Mouse (Mus musculus) kidney, postnatal 0 days (tissue): Measurements from ENCODE around the gene Eml6. TPM values are rescaled to one million over a fixed set of nuclear protein-coding genes. Genes with fewer than 3 reads are reported as not detected.
"Not testable (repeated sequence)": the region's sequence is repeated elsewhere in the genome, so short reads cannot be mapped to it uniquely, and the experiment has no call there.

ENCODE experiments used
- ATAC-seq: fragments of 200-750 bp; cut with Nextera tagmentation; replicated peaks from 2 replicates; pipeline ENCODE4 v1.8.0; 2017; ENCODE audit warnings: low read depth, moderate number of reproducible peaks, moderate TSS enrichment, moderate library complexity; ENCODE audit not compliant: low FRiP score
- DNase-seq: peaks from one replicate; pipeline ENCODE4 v3.0.0-alpha.2; 2016; ENCODE audit warnings: low spot score
- H3K27ac ChIP-seq: fragments of 300-500 bp; sonication (generic); 2 replicates; pipeline ENCODE4 v1.5.1; 2014; ENCODE audit warnings: mild to moderate bottlenecking
- H3K27me3 ChIP-seq: fragments of 300-500 bp; sonication (generic); 2 replicates; pipeline ENCODE4 v1.6.1; 2014; ENCODE audit warnings: low read length, mixed read lengths; ENCODE audit not compliant: insufficient read depth
- H3K36me3 ChIP-seq: fragments of 300-500 bp; sonication (generic); 2 replicates; pipeline ENCODE4 v1.6.1; 2014; ENCODE audit warnings: low read length, mixed read lengths; ENCODE audit not compliant: insufficient read depth
- H3K4me1 ChIP-seq: fragments of 300-500 bp; sonication (generic); replicated peaks from 2 replicates; pipeline ENCODE4 v1.6.1; 2014; ENCODE audit warnings: antibody characterized with exemption, low read length, mixed read lengths; ENCODE audit not compliant: insufficient read depth
- H3K4me2 ChIP-seq: fragments of 300-500 bp; sonication (generic); 2 replicates; pipeline ENCODE4 v1.6.1; 2014; ENCODE audit warnings: mild to moderate bottlenecking, low read length, moderate library complexity, mixed read lengths
- H3K4me3 ChIP-seq: fragments of 300-500 bp; sonication (generic); replicated peaks from 2 replicates; pipeline ENCODE4 v1.5.1; 2014; ENCODE audit warnings: low read depth, low read length
- H3K9ac ChIP-seq: fragments of 300-500 bp; sonication (generic); 2 replicates; pipeline ENCODE4 v1.6.1; 2014; ENCODE audit warnings: low read depth, low read length
- H3K9me3 ChIP-seq: fragments of 300-500 bp; sonication (generic); replicated peaks from 2 replicates; pipeline ENCODE4 v1.6.1; 2016; ENCODE audit warnings: low read length, inconsistent platforms, mixed read lengths
- CTCF ChIP-seq: IDR thresholded peaks from 2 replicates; pipeline ENCODE4 v1.5.1; 2016; ENCODE audit warnings: antibody characterized with exemption, low read depth, mild to moderate bottlenecking, moderate library complexity
- WGBS: fragments of 180-500 bp; shearing (Covaris S2); extraction: QIAGEN DNeasy Blood & Tissue Kit; methylation state at CpG from one replicate; pipeline ENCODE4 v1.1.7; 2014; 5-methylcytosine and 5-hydroxymethylcytosine counted together
- polyA plus RNA-seq: library from polyadenylated mRNA; unstranded; fragments of >200 nt; fragmentation: Nextera tagmentation; extraction: Ambion mirVana; gene quantifications from 2 replicates; pipeline ENCODE4 v1.2.1, GENCODE M21; 2015

Gene Eml6
- polyA plus RNA-seq, 1 experiment from 2014 or later, result 1.2 TPM

- WGBS, result 96% methylated on average over 1 of the region's 1 CpGs
These were observed 199.8 kb downstream of the Eml6 start for GRCm38 (mm10) chr11:29826001-29826400.

GRCm38 (mm10) chr11:29825271-29825718 is 200.5 kb downstream of the Eml6 start, which contains the start of gene 4931440F15Rik:
4931440F15Rik (minus strand) TSS chr11:29825668.
- not testable (repeated sequence) for H3K4me1 ChIP-seq, H3K9me3 ChIP-seq, H3K9ac ChIP-seq, H3K27ac ChIP-seq, DNase-seq, H3K27me3 ChIP-seq, H3K4me3 ChIP-seq, H3K36me3 ChIP-seq
- peak; percentile 51; the same call in 1 of the 2 replicates for ATAC-seq
- peak within 1 kb of the TSS; percentile 26 for H3K4me2 ChIP-seq
- 35% methylated on average over 21 of the region's 21 CpGs for WGBS

More at GRCm38 (mm10) chr11:29826001-29826400, 199.8 kb downstream of the Eml6 start:
- Histone ChIP-seq H3K4me1 (no peaks in the 10 kb centered on the region), H3K27ac (no peak overlapping the region), H3K4me3 (no peak overlapping the region), H3K27me3 (0 out of 2 replicates have a peak, but pooled peaks cover 4% of the 10 kb centered on the region), H3K9ac (no peak overlapping the region), H3K36me3 (no peaks in the 10 kb centered on the region), H3K4me2 (no peak overlapping the region), H3K9me3 (no peaks in the 10 kb centered on the region)
- no peak for DNase-seq
- no peak for ATAC-seq
- TF ChIP-seq CTCF, result no peak

DNA sequence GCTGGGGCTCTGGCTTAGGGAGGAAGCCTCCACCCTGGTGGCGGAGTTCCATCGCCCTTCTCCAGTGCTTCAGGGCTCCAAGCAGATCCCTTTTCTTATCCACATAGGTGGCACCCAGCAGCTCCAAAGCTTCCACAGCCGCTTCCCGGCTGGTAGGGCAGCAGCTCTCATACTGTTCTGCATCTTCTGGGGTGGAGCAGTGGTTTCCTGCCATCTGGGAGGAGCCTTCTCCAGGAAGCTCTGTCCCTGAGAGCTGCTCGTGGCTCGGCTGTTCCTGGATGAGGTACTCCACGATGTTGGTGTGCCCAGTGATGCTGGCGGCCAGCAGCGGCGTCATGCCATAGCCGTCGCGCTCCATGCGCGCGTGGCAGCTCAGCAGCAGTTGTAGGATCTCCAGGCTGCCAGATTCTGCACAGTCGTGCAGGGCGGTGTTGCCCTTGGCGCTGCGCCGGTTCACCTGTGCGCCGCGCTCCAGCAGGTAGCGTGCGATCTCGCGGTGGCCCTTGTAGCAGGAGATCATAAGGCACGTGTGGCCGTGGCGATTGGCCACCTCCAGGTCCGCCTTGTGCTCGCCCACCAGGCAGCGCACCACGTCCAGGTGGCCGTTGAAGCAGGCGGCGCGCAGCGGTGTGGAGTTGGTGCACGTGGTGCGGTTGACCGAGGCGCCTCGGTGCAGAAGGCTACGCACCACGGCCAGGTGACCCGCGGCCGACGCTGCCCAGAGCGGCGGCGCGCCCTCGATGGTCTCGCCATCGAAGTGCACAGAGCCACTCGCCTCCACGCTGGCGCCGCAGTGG is 201.2 kb downstream of the Eml6 start:
- H3K4me3 ChIP-seq, H3K4me1 ChIP-seq, H3K27ac ChIP-seq, H3K9ac ChIP-seq, H3K36me3 ChIP-seq, DNase-seq, H3K27me3 ChIP-seq, H3K9me3 ChIP-seq: not testable (repeated sequence)
- 14% methylated on average over 50 of the region's 62 CpGs for WGBS
- peak overlapping the region; percentile 26 for H3K4me2 ChIP-seq
- ATAC-seq, result peak; percentile 65

GRCm38 (mm10) chr11:29823141-29823540 is 202.7 kb downstream of the Eml6 start:
- Histone ChIP-seq H3K4me2 (no peak overlapping the region), H3K27ac (no peak overlapping the region), H3K36me3 (no peaks in the 10 kb centered on the region), H3K9me3 (no peaks in the 10 kb centered on the region), H3K4me1 (no peaks in the 10 kb centered on the region), H3K9ac (no peak overlapping the region), H3K27me3 (0 out of 2 replicates have a peak, but pooled peaks cover 4% of the 10 kb centered on the region), H3K4me3 (no peak overlapping the region)
- no peak for ATAC-seq
- WGBS, result 80% methylated on average over 2 of the region's 2 CpGs
- no peak for DNase-seq
- TF ChIP-seq CTCF, result no peak

GRCm38 (mm10) chr11:29815670-29816069 is 210.2 kb downstream of the Eml6 start:
- Histone ChIP-seq H3K4me1 (no peaks in the 10 kb centered on the region), H3K4me3 (no peak overlapping the region), H3K4me2 (no peak overlapping the region), H3K9ac (no peak overlapping the region), H3K27me3 (no peaks in the 10 kb centered on the region), H3K9me3 (no peaks in the 10 kb centered on the region), H3K27ac (no peak overlapping the region), H3K36me3 (no peaks in the 10 kb centered on the region)
- DNase-seq (no peak), ATAC-seq (no peak)
- TF ChIP-seq CTCF, result no peak

DNA sequence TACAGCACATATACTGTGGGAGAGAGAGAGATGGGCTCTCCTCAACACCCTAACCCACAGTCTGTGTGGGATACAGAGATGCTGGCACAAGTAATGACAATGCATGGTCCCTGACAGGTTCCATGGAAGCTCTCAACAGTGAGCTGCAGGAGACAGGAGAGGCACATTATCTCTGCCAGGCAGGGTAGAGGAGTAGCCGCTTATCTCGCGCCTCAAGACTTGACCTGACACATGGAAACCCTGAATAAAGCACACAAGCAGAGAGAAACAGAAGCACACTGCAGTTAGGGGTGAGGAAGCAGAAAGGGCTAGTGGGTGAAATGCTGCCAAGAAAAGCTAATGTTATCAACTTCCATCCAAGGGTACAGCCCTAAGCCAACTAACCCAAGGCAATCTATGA is 210.6 kb downstream of the Eml6 start:
- DNase-seq (no peak), ATAC-seq (no peak)
- no peaks in the 10 kb centered on the region for H3K4me1 ChIP-seq
- no peak overlapping the region for H3K4me2 ChIP-seq
- H3K9ac ChIP-seq, result no peak overlapping the region
- no peaks in the 10 kb centered on the region for H3K27me3 ChIP-seq
- H3K27ac ChIP-seq, result no peak overlapping the region
- no peaks in the 10 kb centered on the region for H3K9me3 ChIP-seq
- no peaks in the 10 kb centered on the region for H3K36me3 ChIP-seq
- TF ChIP-seq CTCF, result no peak
- no peak overlapping the region for H3K4me3 ChIP-seq
- WGBS, result 80% methylated on average over 3 of the region's 3 CpGs
